Mouse (Mus musculus): ENCODE measurements around the gene Clic3. TPM values are rescaled to one million over a fixed set of nuclear protein-coding genes. Genes with fewer than 3 reads are reported as not detected.

Clic3 gene
- polyA plus RNA-seq, 1 experiment from 2014 or later = 246 TPM

DNA sequence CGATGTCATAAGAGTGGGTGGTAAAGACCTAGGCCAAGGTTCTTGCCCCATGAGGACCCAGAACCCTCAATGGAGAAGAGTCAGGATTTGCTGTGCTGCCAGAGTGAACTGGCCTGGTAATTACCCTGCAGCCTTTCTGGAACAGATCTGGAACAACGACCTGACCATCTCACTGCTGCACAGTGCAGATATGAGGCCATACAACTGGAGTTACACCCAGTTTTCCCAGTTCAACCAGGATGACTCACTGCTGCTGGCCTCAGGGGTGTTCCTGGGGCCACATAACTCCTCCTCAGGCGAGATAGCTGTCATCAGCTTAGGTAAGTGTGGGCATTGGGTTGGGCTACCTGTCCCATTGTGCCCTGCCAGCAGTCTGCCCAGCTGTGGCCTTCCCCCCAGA is 46.1 kb downstream of the Clic3 start:
- DNase-seq (ENCODE audit: low spot score) = peak; percentile 60
- H3K4me1 ChIP-seq (replicated peaks; ENCODE audit: control insufficient read depth, insufficient read depth) = 0 out of 2 replicates have a peak, but pooled peaks cover 10% of the 10 kb centered on the region
- H3K27ac ChIP-seq (replicated peaks) = peak overlapping the region; percentile 86
- H3K9me3 ChIP-seq (ENCODE audit: control insufficient read depth, low read length) = no peaks in the 10 kb centered on the region
- no peak overlapping the region for H3K4me3 ChIP-seq (ENCODE audit: low read depth, low read length)
- peak; percentile 68 for ATAC-seq (ENCODE audit: low FRiP score, low TSS enrichment)
- H3K4me2 ChIP-seq (replicated peaks; ENCODE audit: low read depth) = no peak overlapping the region
- 61% methylated on average over 3 of the region's 3 CpGs for WGBS
- H3K27me3 ChIP-seq (ENCODE audit: control insufficient read depth, insufficient read depth, low read length) = no peaks in the 10 kb centered on the region
- H3K9ac ChIP-seq (ENCODE audit: low read length) = no peak overlapping the region; the same call in 1 of the 2 replicates
- TF ChIP-seq CTCF (IDR thresholded peaks at IDR 0.05; ENCODE audit: low read depth) = no peak
- peak; percentile 41 for TF ChIP-seq EP300 (optimal IDR thresholded peaks at IDR 0.05)
- H3K36me3 ChIP-seq (ENCODE audit: control insufficient read depth, insufficient read depth, low read length) = peaks cover 7% of the 10 kb centered on the region; the same call in 1 of the 2 replicates

GRCm38 (mm10) chr2:25504538-25504937 is 47.9 kb downstream of the Clic3 start:
- Histone ChIP-seq H3K4me2 (replicated peaks; ENCODE audit: low read depth) (no peak overlapping the region), H3K9ac (ENCODE audit: low read length) (no peak overlapping the region), H3K4me3 (ENCODE audit: low read depth, low read length) (no peak overlapping the region), H3K27ac (replicated peaks) (no peak overlapping the region), H3K36me3 (ENCODE audit: control insufficient read depth, insufficient read depth, low read length) (peaks cover 7% of the 10 kb centered on the region; the same call in 1 of the 2 replicates), H3K4me1 (replicated peaks; ENCODE audit: control insufficient read depth, insufficient read depth) (0 out of 2 replicates have a peak, but pooled peaks cover 10% of the 10 kb centered on the region), H3K9me3 (ENCODE audit: control insufficient read depth, low read length) (no peaks in the 10 kb centered on the region), H3K27me3 (ENCODE audit: control insufficient read depth, insufficient read depth, low read length) (no peaks in the 10 kb centered on the region)
- TF ChIP-seq CTCF (IDR thresholded peaks at IDR 0.05; ENCODE audit: low read depth) (no peak), EP300 (optimal IDR thresholded peaks at IDR 0.05) (no peak)
- ATAC-seq (ENCODE audit: low FRiP score, low TSS enrichment) (no peak), DNase-seq (ENCODE audit: low spot score) (no peak)
- 80% methylated on average over 19 of the region's 19 CpGs for WGBS

- DNase-seq (ENCODE audit: low spot score) (no peak), ATAC-seq (ENCODE audit: low FRiP score, low TSS enrichment) (no peak)
- H3K4me1 ChIP-seq (replicated peaks; ENCODE audit: control insufficient read depth, insufficient read depth) = 0 out of 2 replicates have a peak, but pooled peaks cover 10% of the 10 kb centered on the region
- WGBS = 95% methylated on average over 1 of the region's 1 CpGs
- H3K27ac ChIP-seq (replicated peaks) = no peak overlapping the region
- no peak overlapping the region for H3K4me2 ChIP-seq (replicated peaks; ENCODE audit: low read depth)
- no peak overlapping the region for H3K4me3 ChIP-seq (ENCODE audit: low read depth, low read length)
- no peaks in the 10 kb centered on the region for H3K9me3 ChIP-seq (ENCODE audit: control insufficient read depth, low read length)
- H3K27me3 ChIP-seq (ENCODE audit: control insufficient read depth, insufficient read depth, low read length) = no peaks in the 10 kb centered on the region
- TF ChIP-seq CTCF (IDR thresholded peaks at IDR 0.05; ENCODE audit: low read depth) (no peak), EP300 (optimal IDR thresholded peaks at IDR 0.05) (no peak)
- no peak overlapping the region for H3K9ac ChIP-seq (ENCODE audit: low read length)
- H3K36me3 ChIP-seq (ENCODE audit: control insufficient read depth, insufficient read depth, low read length) = peaks cover 7% of the 10 kb centered on the region; the same call in 1 of the 2 replicates
Measured at GRCm38 (mm10) chr2:25505000-25505399, 48.4 kb downstream of the Clic3 start.

DNA sequence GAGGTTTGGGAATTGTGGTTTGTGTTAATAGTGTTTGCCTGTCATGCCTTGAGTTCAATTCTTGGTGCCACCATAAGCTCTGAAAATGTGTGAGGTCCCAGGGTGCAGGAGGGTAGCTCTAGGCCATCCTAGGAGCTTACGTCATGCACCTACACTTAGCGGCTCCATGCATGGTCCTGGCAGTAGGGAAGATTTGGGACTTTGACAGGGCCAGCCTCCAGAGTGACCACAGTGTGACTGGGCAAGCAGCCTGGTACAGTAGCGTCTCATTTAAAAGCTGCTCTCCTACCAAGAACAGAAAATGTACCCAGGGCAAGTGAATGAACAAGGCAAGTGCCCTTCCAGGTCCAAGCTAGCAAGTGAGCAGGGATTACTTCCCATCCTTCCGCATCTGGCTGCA is 49.2 kb downstream of the Clic3 start:
- DNase-seq (ENCODE audit: low spot score) (no peak), ATAC-seq (ENCODE audit: low FRiP score, low TSS enrichment) (no peak)
- no peaks in the 10 kb centered on the region for H3K9me3 ChIP-seq (ENCODE audit: control insufficient read depth, low read length)
- H3K4me3 ChIP-seq (ENCODE audit: low read depth, low read length) = no peak overlapping the region
- 0 out of 2 replicates have a peak, but pooled peaks cover 7% of the 10 kb centered on the region for H3K4me1 ChIP-seq (replicated peaks; ENCODE audit: control insufficient read depth, insufficient read depth)
- no peak overlapping the region for H3K27ac ChIP-seq (replicated peaks)
- 96% methylated on average over 4 of the region's 4 CpGs for WGBS
- H3K27me3 ChIP-seq (ENCODE audit: control insufficient read depth, insufficient read depth, low read length) = no peaks in the 10 kb centered on the region
- no peak overlapping the region for H3K4me2 ChIP-seq (replicated peaks; ENCODE audit: low read depth)
- no peak overlapping the region for H3K9ac ChIP-seq (ENCODE audit: low read length)
- H3K36me3 ChIP-seq (ENCODE audit: control insufficient read depth, insufficient read depth, low read length) = peaks cover 7% of the 10 kb centered on the region; the same call in 1 of the 2 replicates
- no peak for TF ChIP-seq CTCF (IDR thresholded peaks at IDR 0.05; ENCODE audit: low read depth)
- TF ChIP-seq EP300 (optimal IDR thresholded peaks at IDR 0.05) = no peak

DNA sequence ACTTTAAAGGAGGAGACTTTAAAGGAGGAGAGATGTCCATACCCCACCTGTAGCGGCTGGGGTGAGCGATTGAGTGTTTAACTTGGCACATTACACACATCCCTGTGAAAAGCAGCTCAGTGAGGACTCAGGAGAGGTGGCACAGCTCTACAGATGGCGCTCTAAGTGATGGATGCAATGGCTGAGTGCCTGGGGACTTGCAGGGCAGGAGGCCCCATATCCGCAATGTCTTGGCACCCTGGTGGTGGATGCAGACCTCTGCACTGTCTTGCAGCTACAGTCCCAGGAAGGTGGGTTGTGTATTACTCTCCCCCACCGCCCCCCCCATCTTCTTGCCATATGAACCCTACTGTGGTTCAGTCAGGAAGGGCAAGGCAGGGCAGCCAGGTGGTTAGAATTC is 50.3 kb downstream of the Clic3 start:
- TF ChIP-seq CTCF (IDR thresholded peaks at IDR 0.05; ENCODE audit: low read depth) (peak; percentile 60), EP300 (optimal IDR thresholded peaks at IDR 0.05) (no peak)
- peaks cover 7% of the 10 kb centered on the region; the same call in 1 of the 2 replicates for H3K36me3 ChIP-seq (ENCODE audit: control insufficient read depth, insufficient read depth, low read length)
- H3K27me3 ChIP-seq (ENCODE audit: control insufficient read depth, insufficient read depth, low read length) = no peaks in the 10 kb centered on the region
- no peak overlapping the region for H3K4me2 ChIP-seq (replicated peaks; ENCODE audit: low read depth)
- ATAC-seq (ENCODE audit: low FRiP score, low TSS enrichment) (no peak; the same call in 1 of the 2 replicates), DNase-seq (ENCODE audit: low spot score) (peak; percentile 54)
- H3K4me1 ChIP-seq (replicated peaks; ENCODE audit: control insufficient read depth, insufficient read depth) = 0 out of 2 replicates have a peak, but pooled peaks cover under 1% of the 10 kb centered on the region
- no peak overlapping the region for H3K27ac ChIP-seq (replicated peaks)
- no peak overlapping the region for H3K4me3 ChIP-seq (ENCODE audit: low read depth, low read length)
- H3K9me3 ChIP-seq (ENCODE audit: control insufficient read depth, low read length) = no peaks in the 10 kb centered on the region
- 25% methylated on average over 5 of the region's 5 CpGs for WGBS
- H3K9ac ChIP-seq (ENCODE audit: low read length) = no peak overlapping the region

Small RNA genes within 50 kb of the gene (microRNA-seq; reads per million reads assigned to microRNA genes)
- gene Mir3087 = not detected

Other genes with a start within 250 kb of the Clic3 start
- gene Nelfb, start 245.3 kb upstream of the Clic3 start, polyA plus RNA-seq (2015; fragmentation: Nextera tagmentation; extraction: Ambion mirVana) = 58.6 and 59.1 TPM in 2 replicates
- gene Stpg3, start 242.2 kb upstream of the Clic3 start, polyA plus RNA-seq (2015; fragmentation: Nextera tagmentation; extraction: Ambion mirVana) = not detected in 2 replicates
- gene Fam166a, start 238.1 kb upstream of the Clic3 start, polyA plus RNA-seq (2015; fragmentation: Nextera tagmentation; extraction: Ambion mirVana) = 0.92 TPM in 1 of 2 replicates, not detected in the other
- 475 and 486 TPM in 2 replicates for gene Tubb4b, start 232.1 kb upstream of the Clic3 start, polyA plus RNA-seq (2015; fragmentation: Nextera tagmentation; extraction: Ambion mirVana)
- 0.10 and 0.12 TPM in 2 replicates for gene Slc34a3, start 222.5 kb upstream of the Clic3 start, polyA plus RNA-seq (2015; fragmentation: Nextera tagmentation; extraction: Ambion mirVana)
- gene Rnf224, start 220.1 kb upstream of the Clic3 start, polyA plus RNA-seq (2015; fragmentation: Nextera tagmentation; extraction: Ambion mirVana) = 0.51 and 0.91 TPM in 2 replicates
- 26.8 and 31.7 TPM in 2 replicates for gene Rnf208, start 214.6 kb upstream of the Clic3 start, polyA plus RNA-seq (2015; fragmentation: Nextera tagmentation; extraction: Ambion mirVana)
- 326 and 355 TPM in 2 replicates for gene Cysrt1, start 214.4 kb upstream of the Clic3 start, polyA plus RNA-seq (2015; fragmentation: Nextera tagmentation; extraction: Ambion mirVana)
- 12.8 and 16.6 TPM in 2 replicates for gene AL732309.1, start 210.0 kb upstream of the Clic3 start, polyA plus RNA-seq (2015; fragmentation: Nextera tagmentation; extraction: Ambion mirVana)
- 38.2 and 39.7 TPM in 2 replicates for gene Tmem203, start 201.4 kb upstream of the Clic3 start, polyA plus RNA-seq (2015; fragmentation: Nextera tagmentation; extraction: Ambion mirVana)
- gene Tprn, start 194.2 kb upstream of the Clic3 start, polyA plus RNA-seq (2015; fragmentation: Nextera tagmentation; extraction: Ambion mirVana) = 17.4 and 20.3 TPM in 2 replicates
- 149 and 162 TPM in 2 replicates for gene Ssna1, start 184.4 kb upstream of the Clic3 start, polyA plus RNA-seq (2015; fragmentation: Nextera tagmentation; extraction: Ambion mirVana)
- 57.5 and 59.6 TPM in 2 replicates for gene Anapc2, start 184.4 kb upstream of the Clic3 start, polyA plus RNA-seq (2015; fragmentation: Nextera tagmentation; extraction: Ambion mirVana)
- gene Tmem210, start 168.7 kb upstream of the Clic3 start, polyA plus RNA-seq (2015; fragmentation: Nextera tagmentation; extraction: Ambion mirVana) = not detected in 2 replicates
- 34.9 and 42.1 TPM in 2 replicates for gene Lrrc26, start 166.9 kb upstream of the Clic3 start, polyA plus RNA-seq (2015; fragmentation: Nextera tagmentation; extraction: Ambion mirVana)
- gene Grin1, start 137.7 kb upstream of the Clic3 start, polyA plus RNA-seq (2015; fragmentation: Nextera tagmentation; extraction: Ambion mirVana) = 1.3 TPM in 2 replicates
- gene Man1b1, start 124.5 kb upstream of the Clic3 start, polyA plus RNA-seq (2015; fragmentation: Nextera tagmentation; extraction: Ambion mirVana) = 29.2 and 29.9 TPM in 2 replicates
- gene Dpp7, start 100.5 kb upstream of the Clic3 start, polyA plus RNA-seq (2015; fragmentation: Nextera tagmentation; extraction: Ambion mirVana) = 9.5 and 9.9 TPM in 2 replicates
- 33.2 and 36.9 TPM in 2 replicates for gene Uap1l1, start 91.2 kb upstream of the Clic3 start, polyA plus RNA-seq (2015; fragmentation: Nextera tagmentation; extraction: Ambion mirVana)
- 14.1 and 16.6 TPM in 2 replicates for gene Sapcd2, start 84.5 kb upstream of the Clic3 start, polyA plus RNA-seq (2015; fragmentation: Nextera tagmentation; extraction: Ambion mirVana)
- gene Entpd2, start 61.0 kb upstream of the Clic3 start, polyA plus RNA-seq (2015; fragmentation: Nextera tagmentation; extraction: Ambion mirVana) = 21.2 and 23.3 TPM in 2 replicates
- 52.8 and 53.0 TPM in 2 replicates for gene Npdc1, start 57.5 kb upstream of the Clic3 start, polyA plus RNA-seq (2015; fragmentation: Nextera tagmentation; extraction: Ambion mirVana)
- gene Fut7, start 33.6 kb upstream of the Clic3 start, polyA plus RNA-seq (2015; fragmentation: Nextera tagmentation; extraction: Ambion mirVana) = 0.12 TPM in 1 of 2 replicates, not detected in the other
- gene Abca2, start 28.1 kb upstream of the Clic3 start, polyA plus RNA-seq (2015; fragmentation: Nextera tagmentation; extraction: Ambion mirVana) = 1.7 and 2.6 TPM in 2 replicates
- 51.7 and 59.7 TPM in 2 replicates for gene Paxx, start 4.3 kb downstream of the Clic3 start, polyA plus RNA-seq (2015; fragmentation: Nextera tagmentation; extraction: Ambion mirVana)
- gene Ptgds, start 13.2 kb downstream of the Clic3 start, polyA plus RNA-seq (2015; fragmentation: Nextera tagmentation; extraction: Ambion mirVana) = 4.7 and 5.2 TPM in 2 replicates
- gene Lcn12, start 37.1 kb downstream of the Clic3 start, polyA plus RNA-seq (2015; fragmentation: Nextera tagmentation; extraction: Ambion mirVana) = not detected in 2 replicates
- gene Fbxw5, start 43.9 kb downstream of the Clic3 start, polyA plus RNA-seq (2015; fragmentation: Nextera tagmentation; extraction: Ambion mirVana) = 39.3 and 47.5 TPM in 2 replicates
- gene C8g, start 44.9 kb downstream of the Clic3 start, polyA plus RNA-seq (2015; fragmentation: Nextera tagmentation; extraction: Ambion mirVana) = 2.8 and 3.8 TPM in 2 replicates
- 15.9 and 16.0 TPM in 2 replicates for gene Traf2, start 90.1 kb downstream of the Clic3 start, polyA plus RNA-seq (2015; fragmentation: Nextera tagmentation; extraction: Ambion mirVana)
- gene Edf1, start 101.0 kb downstream of the Clic3 start, polyA plus RNA-seq (2015; fragmentation: Nextera tagmentation; extraction: Ambion mirVana) = 351 and 372 TPM in 2 replicates
- 0.34 and 0.55 TPM in 2 replicates for gene Mamdc4, start 118.0 kb downstream of the Clic3 start, polyA plus RNA-seq (2015; fragmentation: Nextera tagmentation; extraction: Ambion mirVana)
- gene Phpt1, start 118.4 kb downstream of the Clic3 start, polyA plus RNA-seq (2015; fragmentation: Nextera tagmentation; extraction: Ambion mirVana) = 87.0 and 87.5 TPM in 2 replicates
- 0.29 and 0.52 TPM in 2 replicates for gene Ajm1, start 124.9 kb downstream of the Clic3 start, polyA plus RNA-seq (2015; fragmentation: Nextera tagmentation; extraction: Ambion mirVana)
- gene Rabl6, start 151.7 kb downstream of the Clic3 start, polyA plus RNA-seq (2015; fragmentation: Nextera tagmentation; extraction: Ambion mirVana) = 30.9 and 32.2 TPM in 2 replicates
- gene Ccdc183, start 160.8 kb downstream of the Clic3 start, polyA plus RNA-seq (2015; fragmentation: Nextera tagmentation; extraction: Ambion mirVana) = 0.21 and 0.34 TPM in 2 replicates
- gene Tmem141, start 165.2 kb downstream of the Clic3 start, polyA plus RNA-seq (2015; fragmentation: Nextera tagmentation; extraction: Ambion mirVana) = 32.4 and 33.3 TPM in 2 replicates
- 3.5 and 3.8 TPM in 2 replicates for gene Fcna, start 171.2 kb downstream of the Clic3 start, polyA plus RNA-seq (2015; fragmentation: Nextera tagmentation; extraction: Ambion mirVana)
- gene Lcn8, start 196.3 kb downstream of the Clic3 start, polyA plus RNA-seq (2015; fragmentation: Nextera tagmentation; extraction: Ambion mirVana) = 0.16 and 0.22 TPM in 2 replicates
- gene Lcn5, start 201.1 kb downstream of the Clic3 start, polyA plus RNA-seq (2015; fragmentation: Nextera tagmentation; extraction: Ambion mirVana) = not detected in 2 replicates
- gene Lcn6, start 219.9 kb downstream of the Clic3 start, polyA plus RNA-seq (2015; fragmentation: Nextera tagmentation; extraction: Ambion mirVana) = not detected in 2 replicates
- not detected in 2 replicates for gene Lcn10, start 225.9 kb downstream of the Clic3 start, polyA plus RNA-seq (2015; fragmentation: Nextera tagmentation; extraction: Ambion mirVana)
- 0.39 TPM in 1 of 2 replicates, not detected in the other for gene Obp2a, start 243.2 kb downstream of the Clic3 start, polyA plus RNA-seq (2015; fragmentation: Nextera tagmentation; extraction: Ambion mirVana)
- 53.9 and 55.6 TPM in 2 replicates for gene Bmyc, start 249.9 kb downstream of the Clic3 start, polyA plus RNA-seq (2015; fragmentation: Nextera tagmentation; extraction: Ambion mirVana)

Data from stomach, postnatal 0 days (tissue).